Mouse (Mus musculus): ENCODE results near the gene Gm9603.
"Not testable (repeated sequence)": the region's sequence is repeated elsewhere in the genome, so short reads cannot be mapped to it uniquely, and the experiment has no call there.

- TF ChIP-seq CTCF (IDR thresholded peaks at IDR 0.05; ENCODE audit: control insufficient read depth, insufficient read depth, insufficient read length); MAX (IDR thresholded peaks at IDR 0.05): not testable (repeated sequence)
Observed at GRCm38 (mm10) chr14:5632928-5633327, 54.3 kb downstream of the Gm9603 start, which contains the start of gene Gm8265.

Measured in C2C12 (cell line).